Mouse (Mus musculus) heart, embryonic 12.5 days (tissue): ENCODE data around the gene Scg5. TPM values are rescaled to one million over a fixed set of nuclear protein-coding genes. Genes with fewer than 3 reads are reported as not detected.

Experiments
- ATAC-seq: fragments of 200-750 bp; cut with Nextera tagmentation; 2 replicates; pipeline ENCODE4 v1.8.0; 2017; ENCODE audit warnings: moderate TSS enrichment, moderate library complexity; ENCODE audit not compliant: insufficient number of reproducible peaks, low FRiP score
- H3K27ac ChIP-seq: fragments of 300-500 bp; sonication (generic); 2 replicates; pipeline ENCODE4 v1.5.1; 2016; ENCODE audit warnings: mild to moderate bottlenecking, moderate library complexity; ENCODE audit not compliant: poor library complexity, severe bottlenecking
- H3K27me3 ChIP-seq: fragments of 300-500 bp; sonication (generic); replicated peaks from 2 replicates; pipeline ENCODE4 v1.6.1; 2016; ENCODE audit warnings: mild to moderate bottlenecking, moderate library complexity
- H3K36me3 ChIP-seq: fragments of 300-500 bp; sonication (generic); 2 replicates; pipeline ENCODE4 v1.6.1; 2016; ENCODE audit warnings: mild to moderate bottlenecking, moderate library complexity
- H3K4me1 ChIP-seq: fragments of 300-500 bp; sonication (generic); replicated peaks from 2 replicates; pipeline ENCODE4 v1.6.1; 2016; ENCODE audit warnings: mild to moderate bottlenecking
- H3K4me2 ChIP-seq: fragments of 300-500 bp; sonication (generic); 2 replicates; pipeline ENCODE4 v1.6.1; 2016; ENCODE audit warnings: mild to moderate bottlenecking, moderate library complexity
- H3K4me3 ChIP-seq: fragments of 300-500 bp; sonication (generic); 2 replicates; pipeline ENCODE4 v1.5.1; 2016; ENCODE audit warnings: mild to moderate bottlenecking
- H3K9ac ChIP-seq: fragments of 300-500 bp; sonication (generic); 2 replicates; pipeline ENCODE4 v1.6.1; 2016; ENCODE audit warnings: mild to moderate bottlenecking, moderate library complexity
- H3K9me3 ChIP-seq: fragments of 300-500 bp; sonication (generic); replicated peaks from 2 replicates; pipeline ENCODE4 v1.6.1; 2016; ENCODE audit warnings: mild to moderate bottlenecking, moderate library complexity
- WGBS: fragments of 180-500 bp; shearing (Covaris S2); methylation state at CpG from one replicate; pipeline ENCODE4 v1.1.7; 2016; 5-methylcytosine and 5-hydroxymethylcytosine counted together
- polyA plus RNA-seq: library from polyadenylated mRNA; unstranded; fragments of >200 nt; fragmentation: Nextera tagmentation; extraction: Ambion mirVana; gene quantifications from 2 replicates; pipeline ENCODE4 v1.2.1, GENCODE M21; 2016

The Scg5 gene
- polyA plus RNA-seq, 1 experiment from 2014 or later: 1.1 TPM

DNA sequence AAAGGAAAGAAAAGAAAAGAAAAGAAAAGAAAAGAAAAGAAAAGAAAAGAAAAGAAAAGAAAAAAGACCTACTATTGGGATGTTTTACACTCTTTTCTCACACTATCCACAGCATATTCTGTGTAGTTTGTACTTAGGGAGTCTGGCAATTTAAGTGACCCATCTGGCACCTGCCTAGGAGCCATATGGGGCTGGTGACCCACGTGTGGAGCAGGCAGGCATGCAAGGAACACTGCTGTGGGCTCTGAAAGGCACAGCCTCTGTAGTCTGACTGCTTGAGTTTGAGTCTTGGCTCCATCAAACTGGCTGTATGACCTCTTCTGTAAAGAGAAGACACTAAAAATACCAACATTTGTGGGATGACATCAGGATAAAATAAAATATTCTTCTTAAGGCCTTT, 25.2 kb downstream of the Scg5 start:
- H3K27ac ChIP-seq: no peak overlapping the region
- no peak for ATAC-seq
- H3K4me2 ChIP-seq: no peak overlapping the region
- no peak overlapping the region for H3K9ac ChIP-seq
- H3K36me3 ChIP-seq: no peaks in the 10 kb centered on the region
- no peaks in the 10 kb centered on the region for H3K9me3 ChIP-seq
- no peak overlapping the region for H3K4me3 ChIP-seq
- WGBS: 21% methylated on average over 1 of the region's 1 CpGs
- no peaks in the 10 kb centered on the region for H3K4me1 ChIP-seq
- H3K27me3 ChIP-seq: 0 out of 2 replicates have a peak, but pooled peaks cover 4% of the 10 kb centered on the region

DNA sequence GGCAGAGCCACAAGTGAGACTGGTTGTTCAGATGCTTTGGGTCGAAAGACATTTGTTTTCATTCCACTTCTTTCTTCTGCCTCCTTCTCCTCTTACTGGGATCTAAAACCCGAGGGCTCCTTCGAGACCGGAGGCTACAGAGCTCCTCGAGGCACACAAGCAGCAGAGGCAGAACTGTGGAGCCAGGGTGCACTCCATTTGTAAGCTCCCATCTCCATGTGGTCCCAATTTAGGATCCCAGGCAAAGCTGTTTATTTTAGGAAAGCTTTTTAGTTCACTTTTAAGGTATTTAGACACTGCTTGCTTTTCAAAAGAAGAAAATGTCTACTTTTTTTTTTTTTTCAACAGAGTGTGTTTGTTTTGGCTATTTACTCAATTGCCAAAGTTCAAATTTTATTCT, 28.1 kb downstream of the Scg5 start:
- Histone ChIP-seq H3K9me3 (no peaks in the 10 kb centered on the region), H3K4me1 (no peaks in the 10 kb centered on the region), H3K36me3 (no peaks in the 10 kb centered on the region), H3K27me3 (0 out of 2 replicates have a peak, but pooled peaks cover 4% of the 10 kb centered on the region), H3K4me3 (no peak overlapping the region), H3K4me2 (no peak overlapping the region), H3K9ac (no peak overlapping the region), H3K27ac (no peak overlapping the region)
- no peak for ATAC-seq
- 61% methylated on average over 5 of the region's 5 CpGs for WGBS

DNA sequence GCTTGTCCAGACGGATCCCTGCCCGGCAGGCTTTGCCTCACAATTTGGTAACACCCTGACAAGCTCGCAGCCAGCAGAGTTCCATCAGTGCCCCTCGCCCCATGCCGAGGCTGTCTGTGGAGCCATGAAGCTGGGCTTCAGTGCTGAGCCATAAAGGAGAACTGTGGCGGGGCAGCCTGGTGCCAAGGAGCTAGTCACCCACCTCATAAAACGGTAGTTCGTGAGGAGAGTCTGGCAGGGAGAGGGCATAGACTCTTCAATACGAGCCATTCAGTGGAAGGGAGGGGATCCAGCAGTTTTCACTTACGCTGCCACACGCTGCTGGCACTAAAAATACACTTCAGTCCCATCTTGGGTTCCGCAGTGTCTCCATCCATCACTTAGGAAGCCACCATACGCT, 30.3 kb downstream of the Scg5 start:
- Histone ChIP-seq H3K27me3 (0 out of 2 replicates have a peak, but pooled peaks cover 4% of the 10 kb centered on the region), H3K4me3 (no peak overlapping the region), H3K9ac (no peak overlapping the region), H3K4me1 (no peaks in the 10 kb centered on the region), H3K9me3 (no peaks in the 10 kb centered on the region), H3K4me2 (no peak overlapping the region), H3K36me3 (no peaks in the 10 kb centered on the region), H3K27ac (no peak overlapping the region)
- ATAC-seq: no peak
- WGBS: 67% methylated on average over 13 of the region's 13 CpGs

DNA sequence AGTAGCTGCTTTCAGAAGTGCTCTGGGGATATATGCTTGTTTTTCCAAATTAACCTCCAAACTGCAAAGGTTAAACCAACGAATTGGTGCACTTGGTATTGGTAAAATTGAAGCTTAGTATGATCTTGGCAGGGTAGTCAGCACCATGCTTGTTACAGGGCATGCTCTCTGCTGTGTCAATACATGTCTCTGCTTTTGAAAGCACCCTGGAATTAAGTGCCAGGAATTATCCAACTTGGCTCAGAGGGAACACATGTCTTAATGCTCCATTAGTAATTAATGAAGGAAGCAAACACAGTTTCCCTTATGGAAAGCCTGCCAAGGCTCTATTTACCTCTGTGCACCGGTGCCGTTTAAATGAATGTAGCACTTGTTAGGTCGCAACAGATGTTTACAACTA, 33.7 kb downstream of the Scg5 start:
- H3K9me3 ChIP-seq: no peaks in the 10 kb centered on the region
- no peak for ATAC-seq
- no peaks in the 10 kb centered on the region for H3K36me3 ChIP-seq
- WGBS: 80% methylated on average over 4 of the region's 4 CpGs
- H3K4me1 ChIP-seq: no peaks in the 10 kb centered on the region
- H3K4me3 ChIP-seq: no peak overlapping the region
- no peak overlapping the region for H3K27ac ChIP-seq
- H3K4me2 ChIP-seq: no peak overlapping the region
- H3K27me3 ChIP-seq: 0 out of 2 replicates have a peak, but pooled peaks cover 4% of the 10 kb centered on the region
- H3K9ac ChIP-seq: no peak overlapping the region

DNA sequence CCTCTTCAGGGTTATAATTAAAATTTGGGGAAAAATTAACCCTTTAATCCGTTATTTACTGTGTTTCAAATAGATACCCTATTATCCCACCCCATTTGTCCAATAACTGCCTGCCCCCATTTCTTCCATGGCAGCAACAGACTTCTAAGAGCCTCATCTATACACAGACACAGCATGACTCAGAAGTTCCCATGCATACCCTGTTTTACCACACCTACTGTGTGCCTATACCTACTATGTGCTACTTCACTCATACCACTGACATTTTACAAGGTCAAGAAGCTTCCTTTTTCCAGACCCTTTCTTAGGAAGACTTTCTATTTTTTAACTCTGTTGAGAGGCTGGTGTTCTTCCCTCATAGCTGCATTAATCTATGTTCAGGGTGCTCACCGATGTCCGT, 35.4 kb downstream of the Scg5 start:
- no peaks in the 10 kb centered on the region for H3K9me3 ChIP-seq
- 78% methylated on average over 3 of the region's 3 CpGs for WGBS
- H3K4me2 ChIP-seq: no peak overlapping the region
- H3K4me3 ChIP-seq: no peak overlapping the region
- H3K27me3 ChIP-seq: no peaks in the 10 kb centered on the region
- H3K4me1 ChIP-seq: no peaks in the 10 kb centered on the region
- H3K36me3 ChIP-seq: no peaks in the 10 kb centered on the region
- H3K27ac ChIP-seq: no peak overlapping the region
- ATAC-seq: no peak
- H3K9ac ChIP-seq: no peak overlapping the region

DNA sequence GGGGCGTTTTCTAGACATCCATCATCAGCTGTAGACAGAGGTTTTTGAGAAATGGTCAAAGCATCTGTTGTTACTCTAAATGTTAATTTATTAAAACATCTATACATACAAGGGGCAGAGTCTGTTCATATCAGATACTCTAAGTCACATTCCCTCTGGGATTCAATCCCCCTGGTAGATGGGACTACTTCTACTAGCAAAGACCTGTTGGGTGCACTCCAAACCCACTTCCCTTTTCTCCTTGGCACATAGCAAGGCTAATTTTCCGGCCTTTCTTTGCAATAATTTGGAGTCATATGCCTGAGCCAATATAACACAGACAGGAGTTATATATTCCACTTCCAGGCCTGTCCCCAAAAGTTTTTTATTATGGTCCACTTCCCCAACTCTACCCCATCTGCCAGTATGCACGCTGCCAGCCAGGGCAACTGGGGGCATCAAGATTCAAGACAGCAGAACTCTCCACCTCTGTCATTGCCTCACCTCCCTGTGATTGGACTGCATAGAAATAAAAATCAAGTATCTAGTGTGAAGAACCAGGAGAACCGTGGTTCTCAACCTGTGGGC, 40.0 kb downstream of the Scg5 start:
- 76% methylated on average over 4 of the region's 4 CpGs for WGBS
- no peak for ATAC-seq
- Histone ChIP-seq H3K27ac (no peak overlapping the region), H3K4me3 (no peak overlapping the region), H3K4me2 (no peak overlapping the region), H3K4me1 (no peaks in the 10 kb centered on the region), H3K9ac (no peak overlapping the region), H3K36me3 (no peaks in the 10 kb centered on the region), H3K9me3 (no peaks in the 10 kb centered on the region), H3K27me3 (no peaks in the 10 kb centered on the region)

- ATAC-seq: no peak
- Histone ChIP-seq H3K27ac (no peak overlapping the region), H3K27me3 (no peaks in the 10 kb centered on the region), H3K4me3 (no peak overlapping the region), H3K4me1 (no peaks in the 10 kb centered on the region), H3K9me3 (no peaks in the 10 kb centered on the region), H3K9ac (no peak overlapping the region), H3K36me3 (no peaks in the 10 kb centered on the region), H3K4me2 (no peak overlapping the region)
- WGBS: 79% methylated on average over 4 of the region's 4 CpGs
These were observed 41.0 kb downstream of the Scg5 start for GRCm38 (mm10) chr2:113787882-113788281.

GRCm38 (mm10) chr2:113784851-113785250, 44.1 kb downstream of the Scg5 start:
- H3K9me3 ChIP-seq: no peaks in the 10 kb centered on the region
- no peak for ATAC-seq
- H3K4me1 ChIP-seq: no peaks in the 10 kb centered on the region
- no peak overlapping the region for H3K4me3 ChIP-seq
- no peak overlapping the region for H3K9ac ChIP-seq
- 0 out of 2 replicates have a peak, but pooled peaks cover 3% of the 10 kb centered on the region for H3K27me3 ChIP-seq
- H3K27ac ChIP-seq: no peak overlapping the region
- WGBS: 41% methylated on average over 3 of the region's 3 CpGs
- H3K36me3 ChIP-seq: no peaks in the 10 kb centered on the region
- H3K4me2 ChIP-seq: no peak overlapping the region

GRCm38 (mm10) chr2:113781521-113781920, 47.4 kb downstream of the Scg5 start:
- 71% methylated on average over 4 of the region's 4 CpGs for WGBS

DNA sequence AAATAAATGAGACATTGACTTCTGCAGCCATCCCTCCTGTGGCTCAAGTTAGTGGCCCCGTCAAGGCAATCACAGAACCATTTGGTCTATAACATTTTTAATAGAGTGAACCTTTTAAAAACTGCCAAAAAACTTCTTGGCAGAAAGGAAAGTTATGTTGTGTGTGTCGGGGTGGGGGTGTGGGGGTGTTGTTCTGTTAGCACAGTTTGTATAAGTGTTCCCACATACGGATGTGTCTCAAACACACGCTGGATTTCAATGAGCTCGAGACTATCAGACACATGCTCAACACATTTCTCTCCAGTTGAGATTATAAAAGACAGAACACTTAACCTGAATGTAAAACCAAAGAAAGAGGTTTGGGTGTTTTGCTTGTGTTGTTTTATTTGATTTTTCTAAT, 47.8 kb downstream of the Scg5 start:
- no peak for ATAC-seq
- no peak overlapping the region for H3K27ac ChIP-seq
- 73% methylated on average over 5 of the region's 5 CpGs for WGBS
- no peak overlapping the region for H3K9ac ChIP-seq
- no peaks in the 10 kb centered on the region for H3K36me3 ChIP-seq
- H3K4me2 ChIP-seq: no peak overlapping the region
- H3K9me3 ChIP-seq: no peaks in the 10 kb centered on the region
- no peak overlapping the region for H3K4me3 ChIP-seq
- H3K27me3 ChIP-seq: 0 out of 2 replicates have a peak, but pooled peaks cover 3% of the 10 kb centered on the region
- H3K4me1 ChIP-seq: no peaks in the 10 kb centered on the region

More at GRCm38 (mm10) chr2:113781521-113781920, 47.4 kb downstream of the Scg5 start:
- H3K4me2 ChIP-seq: no peak overlapping the region
- no peak for ATAC-seq
- no peaks in the 10 kb centered on the region for H3K9me3 ChIP-seq
- no peaks in the 10 kb centered on the region for H3K36me3 ChIP-seq
- H3K27me3 ChIP-seq: 0 out of 2 replicates have a peak, but pooled peaks cover 3% of the 10 kb centered on the region
- no peak overlapping the region for H3K9ac ChIP-seq
- no peak overlapping the region for H3K4me3 ChIP-seq
- H3K4me1 ChIP-seq: no peaks in the 10 kb centered on the region
- H3K27ac ChIP-seq: no peak overlapping the region

GRCm38 (mm10) chr2:113779336-113779735, 49.6 kb downstream of the Scg5 start:
- Histone ChIP-seq H3K27me3 (0 out of 2 replicates have a peak, but pooled peaks cover 5% of the 10 kb centered on the region), H3K9me3 (no peaks in the 10 kb centered on the region), H3K9ac (no peak overlapping the region), H3K4me3 (no peak overlapping the region), H3K4me1 (no peaks in the 10 kb centered on the region), H3K36me3 (no peaks in the 10 kb centered on the region), H3K27ac (no peak overlapping the region), H3K4me2 (no peak overlapping the region)
- WGBS: 72% methylated on average over 3 of the region's 3 CpGs
- no peak for ATAC-seq

- Histone ChIP-seq H3K27me3 (0 out of 2 replicates have a peak, but pooled peaks cover 8% of the 10 kb centered on the region), H3K9me3 (no peaks in the 10 kb centered on the region), H3K4me3 (no peak overlapping the region), H3K9ac (no peak overlapping the region), H3K4me1 (no peaks in the 10 kb centered on the region), H3K36me3 (no peaks in the 10 kb centered on the region), H3K27ac (no peak overlapping the region), H3K4me2 (no peak overlapping the region)
- ATAC-seq: no peak
- 62% methylated on average over 6 of the region's 6 CpGs for WGBS
These were observed 50.9 kb downstream of the Scg5 start for GRCm38 (mm10) chr2:113778036-113778435.
